Mouse (Mus musculus) embryonic facial prominence, embryonic 13.5 days (tissue): ENCODE measurements at regions not wholly inside any gene's neighbourhood (a gene's known extent, or its start where the extent isn't known, plus 50 kb on each side); places are given as distances from the start of the nearest gene placed in this dataset.
A peak's percentile ranks its signal among the peaks of the same experiment; 100 is the strongest.

Experiments used
- ATAC-seq: fragments of 200-750 bp; cut with Nextera tagmentation; 2 replicates; pipeline ENCODE4 v1.8.0; 2017; ENCODE audit warnings: low read depth; ENCODE audit not compliant: insufficient number of reproducible peaks, insufficient read depth, low FRiP score, low TSS enrichment
- H3K27ac ChIP-seq: fragments of 300-500 bp; sonication (generic); 2 replicates; pipeline ENCODE4 v1.5.1; 2015; ENCODE audit warnings: moderate library complexity, mild to moderate bottlenecking, inconsistent platforms
- H3K27me3 ChIP-seq: fragments of 300-500 bp; sonication (generic); 2 replicates; pipeline ENCODE4 v1.6.1; 2015; ENCODE audit warnings: mild to moderate bottlenecking, inconsistent platforms
- H3K36me3 ChIP-seq: fragments of 300-500 bp; sonication (generic); 2 replicates; pipeline ENCODE4 v1.6.1; 2015; ENCODE audit warnings: mild to moderate bottlenecking, inconsistent platforms
- H3K4me1 ChIP-seq: fragments of 300-500 bp; sonication (generic); 2 replicates; pipeline ENCODE4 v1.6.1; 2015; ENCODE audit warnings: inconsistent platforms
- H3K4me2 ChIP-seq: fragments of 300-500 bp; sonication (generic); 2 replicates; pipeline ENCODE4 v1.6.1; 2015; ENCODE audit warnings: moderate library complexity, mild to moderate bottlenecking, inconsistent platforms
- H3K4me3 ChIP-seq: fragments of 300-500 bp; sonication (generic); 2 replicates; pipeline ENCODE4 v1.5.1; 2015; ENCODE audit warnings: mild to moderate bottlenecking, inconsistent platforms
- H3K9ac ChIP-seq: fragments of 300-500 bp; sonication (generic); 2 replicates; pipeline ENCODE4 v1.6.1; 2015; ENCODE audit warnings: mild to moderate bottlenecking, inconsistent platforms
- H3K9me3 ChIP-seq: fragments of 300-500 bp; sonication (generic); 2 replicates; pipeline ENCODE4 v1.6.1; 2016; ENCODE audit warnings: inconsistent platforms
- WGBS: fragments of 180-500 bp; shearing (Covaris S2); methylation state at CpG from one replicate; pipeline ENCODE4 v1.1.7; 2015; ENCODE audit warnings: mixed read lengths; 5-methylcytosine and 5-hydroxymethylcytosine counted together

GRCm38 (mm10) chr10:83974548-83974947 lies 251.9 kb downstream of the 1500009L16Rik start:
- H3K4me1 ChIP-seq = peaks cover 17% of the 10 kb centered on the region
- ATAC-seq = no peak
- no peaks in the 10 kb centered on the region for H3K9me3 ChIP-seq
- no peak overlapping the region for H3K27ac ChIP-seq
- H3K36me3 ChIP-seq = no peaks in the 10 kb centered on the region
- H3K9ac ChIP-seq = no peak overlapping the region
- no peak overlapping the region for H3K4me2 ChIP-seq
- H3K27me3 ChIP-seq = no peaks in the 10 kb centered on the region
- 69% methylated on average over 6 of the region's 6 CpGs for WGBS
- no peak overlapping the region for H3K4me3 ChIP-seq

- no peak overlapping the region for H3K4me2 ChIP-seq
- H3K36me3 ChIP-seq = no peaks in the 10 kb centered on the region
- H3K9me3 ChIP-seq = no peaks in the 10 kb centered on the region
- no peak overlapping the region for H3K4me3 ChIP-seq
- 0 out of 2 replicates have a peak, but pooled peaks cover 3% of the 10 kb centered on the region for H3K4me1 ChIP-seq
- H3K27me3 ChIP-seq = no peaks in the 10 kb centered on the region
- 61% methylated on average over 3 of the region's 3 CpGs for WGBS
- ATAC-seq = no peak
- H3K27ac ChIP-seq = no peak overlapping the region
- H3K9ac ChIP-seq = no peak overlapping the region
Measured at GRCm38 (mm10) chr10:83976548-83976947, 253.9 kb downstream of the 1500009L16Rik start.

GRCm38 (mm10) chr10:83979930-83980329 lies 257.3 kb downstream of the 1500009L16Rik start:
- no peak overlapping the region for H3K4me3 ChIP-seq
- H3K4me1 ChIP-seq = no peaks in the 10 kb centered on the region
- no peaks in the 10 kb centered on the region for H3K27me3 ChIP-seq
- 67% methylated on average over 2 of the region's 2 CpGs for WGBS
- H3K27ac ChIP-seq = no peak overlapping the region
- no peaks in the 10 kb centered on the region for H3K9me3 ChIP-seq
- no peak overlapping the region for H3K4me2 ChIP-seq
- no peak for ATAC-seq
- no peaks in the 10 kb centered on the region for H3K36me3 ChIP-seq
- H3K9ac ChIP-seq = no peak overlapping the region

DNA sequence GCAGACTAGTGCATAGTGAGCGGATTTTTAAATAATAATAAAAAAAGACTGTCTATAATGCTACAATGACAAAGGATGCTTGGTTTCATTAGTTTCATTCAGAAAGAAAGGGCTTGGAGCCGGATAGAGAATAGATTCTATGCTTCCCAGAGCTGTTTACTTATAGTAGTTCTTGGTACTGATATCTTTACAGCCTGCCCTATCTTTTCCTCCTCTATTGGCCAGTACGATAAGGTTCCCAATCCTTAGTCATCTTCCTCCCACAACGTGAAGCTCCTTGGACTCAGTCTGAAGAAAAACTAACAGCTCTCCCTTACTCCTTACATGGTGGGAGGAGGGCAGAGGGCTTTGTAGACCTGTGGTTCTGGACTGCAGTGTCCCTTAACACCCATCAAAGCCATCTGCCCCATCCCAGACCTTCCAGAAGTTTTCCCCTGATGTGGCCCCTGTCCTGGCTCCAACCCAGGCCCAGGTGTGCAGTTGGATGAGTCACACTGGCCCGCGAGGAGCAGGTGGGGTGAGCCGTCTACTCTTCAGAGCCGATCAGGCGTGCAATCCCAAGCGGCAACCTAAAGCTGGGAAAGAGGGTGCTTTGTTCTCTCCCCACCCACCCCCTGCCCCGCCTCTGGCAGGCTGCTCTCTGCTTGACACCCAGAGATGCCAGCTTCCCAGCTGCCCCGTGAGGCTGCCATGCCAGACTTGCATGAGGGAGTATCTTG lies 262.2 kb downstream of the 1500009L16Rik start:
- Histone ChIP-seq H3K27ac (no peak overlapping the region), H3K36me3 (no peaks in the 10 kb centered on the region), H3K4me3 (no peak overlapping the region), H3K4me1 (no peaks in the 10 kb centered on the region), H3K9ac (no peak overlapping the region), H3K4me2 (no peak overlapping the region), H3K27me3 (no peaks in the 10 kb centered on the region), H3K9me3 (no peaks in the 10 kb centered on the region)
- ATAC-seq = peak; percentile 32; the same call in 1 of the 2 replicates
- WGBS = 60% methylated on average over 12 of the region's 12 CpGs

DNA sequence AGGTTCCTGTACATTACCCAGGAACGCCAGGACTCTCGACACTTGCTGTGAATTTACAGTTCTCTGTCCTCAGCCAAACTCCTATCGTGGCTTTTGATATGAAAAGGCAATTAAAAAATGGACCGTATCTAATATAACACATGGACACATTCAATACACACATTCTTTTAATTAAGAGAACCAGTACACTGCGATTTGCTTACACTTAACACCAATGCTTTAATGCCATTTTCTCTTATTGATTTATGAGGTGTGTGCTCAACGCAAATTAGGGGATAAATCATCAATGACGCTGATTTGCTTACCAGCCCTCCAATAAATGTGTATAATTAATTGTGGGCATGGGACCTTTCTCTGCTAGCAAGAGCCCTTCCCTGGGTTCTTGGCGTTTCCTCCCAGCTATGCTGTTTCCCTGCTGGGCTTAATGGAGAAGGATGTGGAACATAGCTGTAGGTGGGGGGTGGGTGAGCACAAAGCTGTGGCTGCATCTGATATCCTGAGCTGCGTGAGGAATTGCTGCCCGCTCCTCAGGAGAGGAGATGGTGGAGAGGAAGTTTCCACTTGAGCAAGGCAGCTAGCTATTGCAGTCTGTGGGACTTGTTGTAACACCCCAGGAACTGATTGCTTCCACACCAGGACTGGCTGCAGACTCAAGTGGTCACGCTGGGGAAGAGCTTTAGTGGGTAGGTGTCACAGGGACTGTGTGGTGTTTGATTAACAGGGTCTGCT lies 270.1 kb downstream of the 1500009L16Rik start:
- 52% methylated on average over 11 of the region's 11 CpGs for WGBS
- H3K36me3 ChIP-seq = no peaks in the 10 kb centered on the region
- ATAC-seq = no peak
- H3K4me1 ChIP-seq = peaks cover 31% of the 10 kb centered on the region
- H3K27ac ChIP-seq = 0 out of 2 replicates have a peak overlapping the region, but pooled peaks have one; percentile 48
- no peaks in the 10 kb centered on the region for H3K9me3 ChIP-seq
- H3K9ac ChIP-seq = no peak overlapping the region
- no peaks in the 10 kb centered on the region for H3K27me3 ChIP-seq
- H3K4me3 ChIP-seq = no peak overlapping the region
- no peak overlapping the region for H3K4me2 ChIP-seq

DNA sequence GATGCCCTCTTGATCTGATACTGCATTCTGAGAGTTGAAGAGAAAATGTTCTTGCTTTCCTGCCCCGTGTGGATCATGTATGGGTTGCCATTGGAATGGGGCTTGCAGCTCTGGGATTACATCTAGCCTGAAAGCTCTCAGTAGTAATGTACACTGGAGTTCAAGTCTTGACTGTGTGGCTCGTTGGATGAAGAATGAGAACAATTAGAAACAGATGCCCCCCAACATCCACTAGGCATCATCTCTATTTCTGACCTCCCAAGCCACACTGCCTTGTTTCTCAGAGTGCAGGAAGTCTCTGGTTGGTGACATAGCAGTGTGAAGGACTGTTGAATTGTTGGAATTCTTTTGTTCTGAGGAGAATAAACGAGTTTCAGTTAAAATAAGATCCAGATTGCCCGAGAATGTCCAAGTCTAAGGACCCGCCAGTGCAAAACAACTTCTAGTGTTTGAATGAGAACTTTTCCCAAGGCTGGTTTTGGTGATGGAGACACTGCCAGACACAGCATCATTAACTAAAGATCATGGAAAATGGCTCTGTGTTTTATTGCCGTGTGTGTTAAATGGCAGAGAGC lies 272.4 kb downstream of the 1500009L16Rik start:
- Histone ChIP-seq H3K4me1 (peaks cover 31% of the 10 kb centered on the region), H3K9ac (no peak overlapping the region), H3K4me2 (no peak overlapping the region), H3K27ac (peak overlapping the region; percentile 85), H3K4me3 (no peak overlapping the region), H3K9me3 (no peaks in the 10 kb centered on the region), H3K27me3 (no peaks in the 10 kb centered on the region), H3K36me3 (no peaks in the 10 kb centered on the region)
- ATAC-seq = no peak
- 22% methylated on average over 6 of the region's 6 CpGs for WGBS

GRCm38 (mm10) chr10:83995913-83996312 lies 273.2 kb downstream of the 1500009L16Rik start:
- Histone ChIP-seq H3K27me3 (no peaks in the 10 kb centered on the region), H3K9ac (no peak overlapping the region), H3K4me2 (no peak overlapping the region), H3K27ac (peak overlapping the region; percentile 85), H3K36me3 (no peaks in the 10 kb centered on the region), H3K4me3 (no peak overlapping the region), H3K4me1 (peaks cover 35% of the 10 kb centered on the region), H3K9me3 (no peaks in the 10 kb centered on the region)
- WGBS = 25% methylated on average over 4 of the region's 4 CpGs
- ATAC-seq = no peak

- Histone ChIP-seq H3K27ac (0 out of 2 replicates have a peak overlapping the region, but pooled peaks have one; percentile 28), H3K27me3 (no peaks in the 10 kb centered on the region), H3K4me2 (no peak overlapping the region), H3K9ac (no peak overlapping the region), H3K36me3 (no peaks in the 10 kb centered on the region), H3K4me3 (no peak overlapping the region), H3K4me1 (peaks cover 35% of the 10 kb centered on the region), H3K9me3 (no peaks in the 10 kb centered on the region)
- 86% methylated on average over 2 of the region's 2 CpGs for WGBS
- no peak for ATAC-seq
Measured at GRCm38 (mm10) chr10:83996489-83996888, 273.8 kb downstream of the 1500009L16Rik start.

GRCm38 (mm10) chr10:84000436-84001208 lies 278.0 kb downstream of the 1500009L16Rik start:
- Histone ChIP-seq H3K4me2 (no peak overlapping the region), H3K4me3 (no peak overlapping the region), H3K9ac (no peak overlapping the region), H3K27ac (no peak overlapping the region), H3K36me3 (no peaks in the 10 kb centered on the region), H3K27me3 (no peaks in the 10 kb centered on the region), H3K4me1 (peaks cover 25% of the 10 kb centered on the region), H3K9me3 (no peaks in the 10 kb centered on the region)
- WGBS = 52% methylated on average over 7 of the region's 7 CpGs
- no peak for ATAC-seq

DNA sequence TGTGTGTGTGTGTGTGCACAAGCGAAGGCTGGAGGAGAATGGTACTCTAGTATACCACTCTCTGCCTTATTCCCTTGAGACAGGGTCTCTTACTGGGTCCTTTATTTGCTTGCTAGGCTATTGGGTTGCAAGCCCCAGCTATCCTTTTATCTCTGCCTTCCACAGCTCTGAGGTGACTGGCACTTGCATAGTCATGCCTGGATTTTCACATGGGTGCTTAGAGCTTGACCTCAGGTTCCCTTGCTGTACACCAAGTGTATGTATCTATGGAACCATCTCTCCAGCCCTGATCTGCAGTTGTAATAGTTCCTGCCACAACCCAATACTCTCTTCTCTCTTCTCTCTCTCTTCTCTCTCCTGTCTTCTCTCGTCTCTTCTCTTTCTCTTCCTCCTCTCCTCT lies 280.1 kb downstream of the 1500009L16Rik start:
- no peak overlapping the region for H3K27ac ChIP-seq
- ATAC-seq = no peak
- no peak overlapping the region for H3K4me2 ChIP-seq
- H3K9me3 ChIP-seq = no peaks in the 10 kb centered on the region
- peaks cover 19% of the 10 kb centered on the region for H3K4me1 ChIP-seq
- WGBS = 72% methylated on average over 2 of the region's 2 CpGs
- H3K27me3 ChIP-seq = no peaks in the 10 kb centered on the region
- H3K9ac ChIP-seq = no peak overlapping the region
- no peak overlapping the region for H3K4me3 ChIP-seq
- H3K36me3 ChIP-seq = no peaks in the 10 kb centered on the region

DNA sequence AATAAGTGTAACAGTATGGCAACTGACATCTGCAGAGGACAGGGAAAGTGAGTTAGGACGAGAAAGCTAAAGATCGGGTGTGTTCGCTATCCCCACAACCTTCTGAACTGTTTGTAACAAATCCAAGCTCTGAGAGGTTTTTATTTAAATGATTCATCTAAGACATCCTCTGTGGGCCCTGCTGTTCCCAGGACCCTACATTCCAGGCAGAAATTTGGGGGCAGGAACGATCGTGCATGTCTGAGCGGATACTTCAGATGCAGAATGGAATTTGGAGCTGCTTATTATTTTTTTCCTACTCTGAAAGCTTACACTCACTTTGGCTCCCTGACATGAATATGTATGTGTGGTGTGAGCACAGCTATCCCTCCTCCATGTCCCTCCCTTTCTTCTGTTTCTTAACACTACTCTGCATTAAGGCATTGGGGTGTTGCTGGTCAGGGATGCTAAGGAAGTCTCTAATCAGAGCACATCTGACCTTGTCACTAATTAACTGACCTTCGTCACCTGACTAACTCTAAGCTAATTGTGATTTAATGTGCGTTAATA lies 281.0 kb downstream of the 1500009L16Rik start:
- WGBS = 40% methylated on average over 8 of the region's 8 CpGs
- Histone ChIP-seq H3K36me3 (no peaks in the 10 kb centered on the region), H3K4me3 (no peak overlapping the region), H3K27me3 (no peaks in the 10 kb centered on the region), H3K9ac (no peak overlapping the region), H3K4me1 (peaks cover 19% of the 10 kb centered on the region), H3K9me3 (no peaks in the 10 kb centered on the region), H3K27ac (no peak overlapping the region), H3K4me2 (no peak overlapping the region)
- ATAC-seq = no peak
